Mouse (Mus musculus) forebrain, embryonic 12.5 days (tissue): Measurements from ENCODE around the gene Cdh3. TPM values are rescaled to one million over a fixed set of nuclear protein-coding genes. Genes with fewer than 3 reads are reported as not detected.
A peak's percentile ranks its signal among the peaks of the same experiment; 100 is the strongest.

Source experiments
- ATAC-seq: fragments of 200-750 bp; cut with Nextera tagmentation; 2 replicates; pipeline ENCODE4 v1.8.0; 2017; ENCODE audit warnings: moderate TSS enrichment; ENCODE audit not compliant: low FRiP score
- H3K27ac ChIP-seq: fragments of 300-500 bp; sonication (generic); 2 replicates; pipeline ENCODE4 v1.5.1; 2016; ENCODE audit warnings: mild to moderate bottlenecking
- H3K27me3 ChIP-seq: fragments of 300-500 bp; sonication (generic); 2 replicates; pipeline ENCODE4 v1.6.1; 2016; ENCODE audit warnings: mild to moderate bottlenecking
- H3K36me3 ChIP-seq: fragments of 300-500 bp; sonication (generic); replicated peaks from 2 replicates; pipeline ENCODE4 v1.6.1; 2016; ENCODE audit warnings: mild to moderate bottlenecking
- H3K4me1 ChIP-seq: fragments of 300-500 bp; sonication (generic); 2 replicates; pipeline ENCODE4 v1.6.1; 2016
- H3K4me2 ChIP-seq: fragments of 300-500 bp; sonication (generic); 2 replicates; pipeline ENCODE4 v1.6.1; 2016; ENCODE audit warnings: mild to moderate bottlenecking, moderate library complexity
- H3K4me3 ChIP-seq: fragments of 300-500 bp; sonication (generic); replicated peaks from 2 replicates; pipeline ENCODE4 v1.5.1; 2016; ENCODE audit warnings: mild to moderate bottlenecking
- H3K9ac ChIP-seq: fragments of 300-500 bp; sonication (generic); 2 replicates; pipeline ENCODE4 v1.6.1; 2016; ENCODE audit warnings: mild to moderate bottlenecking
- H3K9me3 ChIP-seq: fragments of 300-500 bp; sonication (generic); 2 replicates; pipeline ENCODE4 v1.6.1; 2016
- WGBS: fragments of 180-500 bp; shearing (Covaris S2); methylation state at CpG from one replicate; pipeline ENCODE4 v1.1.7; 2016; 5-methylcytosine and 5-hydroxymethylcytosine counted together
- polyA plus RNA-seq: library from polyadenylated mRNA; unstranded; fragments of >200 nt; fragmentation: Nextera tagmentation; extraction: Ambion mirVana; gene quantifications from 2 replicates; pipeline ENCODE4 v1.2.1, GENCODE M21; 2016

Cdh3 gene
- 2.5 and 3.5 TPM in 2 replicates for polyA plus RNA-seq

DNA sequence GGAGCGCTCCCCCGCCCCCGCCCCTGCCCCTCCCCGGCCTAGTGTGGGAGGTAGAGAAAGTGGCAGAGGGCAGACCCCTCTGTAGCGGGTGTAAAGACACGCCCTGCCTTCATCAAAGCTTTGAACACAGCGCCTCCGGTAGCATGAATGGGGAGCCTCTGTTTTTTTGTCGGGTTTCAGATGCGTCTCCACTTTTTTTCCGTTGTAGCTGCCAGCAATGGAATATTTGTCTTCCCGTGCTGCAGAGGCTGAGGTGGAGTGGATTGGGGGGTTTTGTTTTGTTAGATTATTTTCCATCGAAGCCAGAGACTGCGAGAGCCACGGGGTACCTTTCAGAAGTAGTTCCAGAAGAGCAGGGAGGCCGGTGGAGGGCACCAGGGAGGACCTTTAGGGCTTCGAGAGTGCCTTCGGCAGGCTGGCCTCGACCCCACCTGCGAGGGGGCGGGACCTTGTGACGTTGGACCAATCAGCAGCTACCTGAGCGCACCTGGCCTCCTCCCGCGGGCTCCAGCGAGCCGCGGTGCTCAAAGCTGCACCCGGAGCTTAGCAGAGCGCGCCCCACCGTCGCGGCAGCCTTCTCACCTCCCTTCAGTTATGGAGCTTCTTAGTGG, at the start of gene Cdh3:
Gene Cdh3 (plus strand): TSS at position 527 of the 611 bp plus-strand sequence.
- ATAC-seq, result no peak
- peaks cover 82% of the 10 kb centered on the region for H3K27me3 ChIP-seq
- H3K36me3 ChIP-seq, result no peaks in the 10 kb centered on the region
- under 1% methylated on average over 34 of the region's 34 CpGs for WGBS
- peak within 1 kb of the TSS; percentile 57 for H3K4me2 ChIP-seq
- peak within 1 kb of the TSS; percentile 34 for H3K4me3 ChIP-seq
- peak within 1 kb of the TSS; percentile 38; the same call in 1 of the 2 replicates for H3K9ac ChIP-seq
- no peaks in the 10 kb centered on the region for H3K9me3 ChIP-seq
- peaks cover 35% of the 10 kb centered on the region for H3K4me1 ChIP-seq
- no peak within 1 kb of the TSS for H3K27ac ChIP-seq

DNA sequence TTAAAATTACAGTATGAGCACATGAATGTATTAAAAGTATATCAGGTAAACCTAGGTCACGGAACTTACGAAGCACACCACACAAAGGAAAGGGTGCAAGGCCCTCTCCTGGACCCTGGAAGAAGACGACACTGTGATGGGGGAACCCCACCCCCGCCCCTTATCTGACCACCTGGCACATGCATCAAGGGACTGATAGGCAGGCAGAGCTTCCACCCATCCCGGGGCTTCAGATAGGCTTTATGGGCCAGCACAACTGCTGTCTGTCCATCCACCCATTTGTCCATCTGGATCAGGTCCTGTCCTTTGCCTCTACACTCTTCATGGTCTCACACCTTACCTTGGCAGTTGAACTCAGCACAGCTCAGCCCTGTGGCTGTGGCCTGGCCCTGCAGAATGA, 48.6 kb upstream of the Cdh3 start:
- H3K36me3 ChIP-seq, result no peaks in the 10 kb centered on the region
- H3K9me3 ChIP-seq, result no peaks in the 10 kb centered on the region
- H3K4me1 ChIP-seq, result no peaks in the 10 kb centered on the region
- H3K4me3 ChIP-seq, result no peak overlapping the region
- H3K27me3 ChIP-seq, result no peaks in the 10 kb centered on the region
- 83% methylated on average over 5 of the region's 5 CpGs for WGBS
- ATAC-seq, result no peak
- no peak overlapping the region for H3K4me2 ChIP-seq
- H3K9ac ChIP-seq, result no peak overlapping the region
- H3K27ac ChIP-seq, result no peak overlapping the region

DNA sequence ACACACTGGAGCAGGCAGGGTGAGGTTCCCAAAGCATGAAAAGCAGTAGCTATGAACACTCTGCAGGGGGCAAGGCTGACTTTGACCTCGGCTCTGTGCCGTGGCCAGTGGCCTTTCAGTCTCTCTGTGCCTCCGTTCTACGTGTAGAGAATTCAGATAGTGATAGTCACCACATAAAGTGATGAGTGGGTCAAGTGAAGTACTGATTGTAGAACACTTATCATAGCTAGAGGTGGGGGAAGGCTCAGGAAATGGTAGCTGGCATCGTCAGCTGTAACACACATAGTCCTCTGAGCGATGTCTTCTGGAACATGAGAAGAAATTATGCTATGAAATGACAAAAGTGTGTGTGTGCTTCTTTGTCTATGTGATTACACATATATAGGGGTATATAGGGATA, 46.9 kb upstream of the Cdh3 start:
- H3K9ac ChIP-seq, result no peak overlapping the region
- ATAC-seq, result no peak

DNA sequence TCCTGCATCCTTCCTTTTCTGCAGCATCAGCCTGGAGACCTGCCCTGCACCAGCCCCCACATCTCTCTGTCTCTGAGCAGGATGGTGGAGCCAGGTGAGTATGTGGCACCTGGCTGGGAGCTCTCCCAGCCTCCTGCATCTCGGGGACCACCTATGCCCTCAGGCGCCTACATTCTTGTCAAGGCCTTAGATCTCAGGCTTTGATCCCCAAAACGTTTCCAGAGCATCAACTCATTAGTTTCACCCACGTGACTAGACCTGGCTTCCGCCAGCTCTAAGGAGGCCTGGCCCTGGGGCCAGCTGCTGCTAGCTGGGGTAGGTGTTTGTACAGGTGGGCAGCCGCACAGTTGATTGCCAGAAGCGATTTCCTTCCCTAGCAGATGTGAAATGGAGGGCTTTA, 41.2 kb upstream of the Cdh3 start:
- H3K9me3 ChIP-seq, result no peaks in the 10 kb centered on the region
- no peak overlapping the region for H3K27ac ChIP-seq
- no peaks in the 10 kb centered on the region for H3K4me1 ChIP-seq
- H3K36me3 ChIP-seq, result no peaks in the 10 kb centered on the region
- ATAC-seq, result no peak
- H3K9ac ChIP-seq, result no peak overlapping the region
- WGBS, result 66% methylated on average over 7 of the region's 7 CpGs
- H3K27me3 ChIP-seq, result no peaks in the 10 kb centered on the region; the same call in 1 of the 2 replicates
- H3K4me2 ChIP-seq, result no peak overlapping the region
- no peak overlapping the region for H3K4me3 ChIP-seq

More for the DNA sequence above, 46.9 kb upstream of the Cdh3 start:
- 86% methylated on average over 6 of the region's 6 CpGs for WGBS
- no peak overlapping the region for H3K27ac ChIP-seq
- H3K36me3 ChIP-seq, result no peaks in the 10 kb centered on the region
- H3K27me3 ChIP-seq, result no peaks in the 10 kb centered on the region
- no peaks in the 10 kb centered on the region for H3K9me3 ChIP-seq
- no peaks in the 10 kb centered on the region for H3K4me1 ChIP-seq
- no peak overlapping the region for H3K4me3 ChIP-seq
- H3K4me2 ChIP-seq, result no peak overlapping the region

DNA sequence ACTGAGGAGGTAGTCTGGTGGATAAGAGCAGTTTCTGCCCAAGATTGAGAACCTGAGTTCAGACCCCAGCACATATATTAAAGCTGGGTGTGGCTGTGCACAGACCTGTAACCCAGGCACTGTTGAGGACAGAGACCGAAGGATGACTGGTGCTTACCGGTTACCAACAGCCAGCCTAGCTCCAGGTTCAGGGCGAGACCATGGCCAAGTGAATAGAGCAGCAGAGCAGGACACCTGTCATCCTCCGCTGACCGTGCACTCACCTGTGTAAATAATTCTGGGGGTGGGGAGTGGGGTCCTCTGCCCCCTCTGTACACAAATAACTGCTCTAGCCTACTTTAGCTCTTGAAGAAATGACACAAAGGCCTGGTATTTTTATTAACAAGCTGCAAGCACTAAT, 36.7 kb upstream of the Cdh3 start:
- H3K36me3 ChIP-seq, result no peaks in the 10 kb centered on the region
- no peaks in the 10 kb centered on the region; the same call in 1 of the 2 replicates for H3K9me3 ChIP-seq
- no peak overlapping the region for H3K27ac ChIP-seq
- no peak overlapping the region for H3K4me2 ChIP-seq
- 93% methylated on average over 5 of the region's 5 CpGs for WGBS
- no peaks in the 10 kb centered on the region; the same call in 1 of the 2 replicates for H3K27me3 ChIP-seq
- no peak overlapping the region for H3K4me3 ChIP-seq
- H3K9ac ChIP-seq, result no peak overlapping the region
- H3K4me1 ChIP-seq, result no peaks in the 10 kb centered on the region
- no peak for ATAC-seq

DNA sequence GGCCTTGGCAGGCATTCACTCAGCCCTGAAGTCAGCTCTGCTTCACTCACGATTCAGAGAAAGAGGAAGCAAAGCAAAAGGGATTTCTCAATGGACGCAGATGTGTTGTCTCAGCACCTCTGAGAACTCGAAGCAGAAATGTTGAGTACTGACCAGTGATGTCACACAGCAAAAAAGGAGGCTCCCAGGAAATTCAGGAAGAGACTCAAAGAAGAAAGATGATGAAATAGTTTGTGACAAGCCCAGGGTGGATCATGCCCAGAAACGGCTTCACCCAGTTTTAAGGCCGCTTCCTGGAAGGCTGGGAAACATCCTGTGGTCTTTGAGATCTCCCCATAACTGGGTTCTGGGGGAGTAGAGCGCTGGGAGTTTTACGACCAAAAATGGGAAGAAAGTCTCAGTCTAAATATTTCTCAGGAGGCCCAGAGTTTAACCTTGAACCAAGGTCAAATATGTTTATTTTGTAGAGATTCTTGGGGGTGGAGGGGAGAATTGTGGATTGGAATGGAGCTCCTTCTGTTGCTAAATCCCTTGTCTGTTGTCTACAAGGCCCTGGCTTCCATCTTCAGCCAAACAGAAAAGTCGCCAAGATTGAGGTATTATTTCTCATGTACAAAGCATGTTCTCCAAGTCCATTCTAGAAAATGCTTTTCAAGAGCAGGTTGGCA, 10.5 kb upstream of the Cdh3 start, which contains the start of gene 6030452D12Rik:
Gene 6030452D12Rik (plus strand): TSS at position 505 of the 668 bp plus-strand sequence.
- Histone ChIP-seq H3K27ac (no peak within 1 kb of the TSS), H3K4me3 (no peak within 1 kb of the TSS), H3K9ac (no peak within 1 kb of the TSS), H3K36me3 (no peaks in the 10 kb centered on the region), H3K4me1 (no peaks in the 10 kb centered on the region), H3K9me3 (no peaks in the 10 kb centered on the region), H3K27me3 (peaks cover 1% of the 10 kb centered on the region), H3K4me2 (no peak within 1 kb of the TSS)
- no peak for ATAC-seq
- 82% methylated on average over 8 of the region's 8 CpGs for WGBS

DNA sequence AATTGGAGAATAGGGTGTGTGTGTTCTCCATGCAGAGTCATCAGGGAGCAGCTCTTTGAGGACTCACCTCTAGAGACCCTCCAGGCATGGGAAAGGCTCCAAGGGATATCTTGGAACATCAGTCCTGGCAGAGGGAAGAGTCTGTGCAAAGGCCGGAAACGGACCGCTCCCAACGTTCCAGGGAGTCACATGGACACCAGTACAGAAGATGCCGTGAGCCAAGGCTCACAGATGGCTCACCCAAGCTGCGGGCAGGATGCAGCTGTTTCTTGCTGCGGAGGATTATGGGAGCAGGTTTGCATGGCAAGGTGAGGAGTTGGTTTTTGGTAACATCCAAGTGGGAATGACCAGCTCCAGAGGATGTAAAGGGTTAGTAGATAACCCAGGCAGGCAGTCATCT, 6.5 kb upstream of the Cdh3 start:
- H3K27ac ChIP-seq, result no peak overlapping the region
- H3K9me3 ChIP-seq, result no peaks in the 10 kb centered on the region
- no peak overlapping the region for H3K4me3 ChIP-seq
- H3K36me3 ChIP-seq, result no peaks in the 10 kb centered on the region
- 92% methylated on average over 7 of the region's 7 CpGs for WGBS
- no peak for ATAC-seq
- peaks cover 16% of the 10 kb centered on the region for H3K4me1 ChIP-seq
- no peak overlapping the region for H3K4me2 ChIP-seq
- H3K9ac ChIP-seq, result no peak overlapping the region
- peaks cover 39% of the 10 kb centered on the region for H3K27me3 ChIP-seq

DNA sequence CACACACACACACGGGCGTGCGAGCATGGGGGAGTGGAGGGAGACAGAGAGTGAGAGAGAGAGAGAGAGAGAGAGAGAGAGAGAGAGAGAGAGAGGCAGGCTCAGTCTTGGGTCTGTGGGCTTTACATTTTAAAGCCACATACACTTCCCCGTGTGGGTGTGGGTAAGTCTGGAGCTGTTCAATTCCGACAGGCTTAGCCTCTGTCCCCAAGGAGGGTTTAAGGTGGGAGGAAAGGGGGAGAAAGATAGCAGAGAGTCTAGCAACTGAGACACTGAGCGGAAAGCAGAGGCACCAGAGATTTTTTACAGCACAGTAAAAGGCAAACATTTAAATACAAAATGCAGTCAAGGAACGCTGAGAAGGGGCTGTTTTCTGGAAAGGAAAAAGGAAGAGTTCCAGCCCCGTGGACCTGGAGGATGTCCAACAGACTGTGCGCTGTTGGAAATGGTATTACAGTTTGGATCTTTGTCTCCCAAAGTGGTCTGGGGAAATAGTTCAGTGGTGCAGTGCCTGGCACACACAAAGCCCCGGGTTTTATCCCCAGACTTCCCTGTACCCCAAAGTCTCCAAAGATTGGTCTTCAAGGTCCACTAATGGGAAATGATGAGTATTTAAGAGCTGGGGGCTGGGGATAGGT, 5.2 kb upstream of the Cdh3 start:
- Histone ChIP-seq H3K9me3 (no peaks in the 10 kb centered on the region), H3K27me3 (peaks cover 51% of the 10 kb centered on the region), H3K9ac (no peak overlapping the region), H3K4me2 (no peak overlapping the region), H3K4me3 (no peak overlapping the region), H3K36me3 (no peaks in the 10 kb centered on the region), H3K4me1 (peaks cover 20% of the 10 kb centered on the region), H3K27ac (no peak overlapping the region)
- ATAC-seq, result no peak
- WGBS, result 74% methylated on average over 9 of the region's 10 CpGs

DNA sequence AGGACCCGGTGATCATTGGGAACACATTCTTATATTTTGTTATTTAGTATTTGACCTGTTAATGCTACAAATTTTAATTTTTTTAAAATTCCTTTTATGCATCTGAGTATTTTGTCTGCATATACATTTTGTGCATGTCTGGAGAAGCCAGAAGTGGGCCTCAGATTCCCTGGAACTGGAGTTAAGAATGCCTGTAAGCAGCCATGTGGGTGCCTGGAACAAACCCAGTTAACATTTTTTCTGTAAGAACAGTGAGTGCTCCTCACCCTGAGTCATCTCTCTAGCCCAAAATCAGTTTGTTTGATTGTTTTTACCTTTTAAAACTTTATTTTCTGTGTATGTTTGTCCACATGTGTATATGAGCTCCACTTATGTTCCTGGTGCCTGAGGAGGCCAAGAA, 4.6 kb upstream of the Cdh3 start:
- H3K36me3 ChIP-seq, result no peaks in the 10 kb centered on the region
- no peak overlapping the region for H3K27ac ChIP-seq
- H3K4me3 ChIP-seq, result no peak overlapping the region
- H3K9me3 ChIP-seq, result no peaks in the 10 kb centered on the region
- no peak overlapping the region for H3K9ac ChIP-seq
- H3K4me2 ChIP-seq, result no peak overlapping the region
- peaks cover 26% of the 10 kb centered on the region for H3K4me1 ChIP-seq
- no peak for ATAC-seq
- H3K27me3 ChIP-seq, result peaks cover 57% of the 10 kb centered on the region
- WGBS, result 95% methylated on average over 1 of the region's 1 CpGs

DNA sequence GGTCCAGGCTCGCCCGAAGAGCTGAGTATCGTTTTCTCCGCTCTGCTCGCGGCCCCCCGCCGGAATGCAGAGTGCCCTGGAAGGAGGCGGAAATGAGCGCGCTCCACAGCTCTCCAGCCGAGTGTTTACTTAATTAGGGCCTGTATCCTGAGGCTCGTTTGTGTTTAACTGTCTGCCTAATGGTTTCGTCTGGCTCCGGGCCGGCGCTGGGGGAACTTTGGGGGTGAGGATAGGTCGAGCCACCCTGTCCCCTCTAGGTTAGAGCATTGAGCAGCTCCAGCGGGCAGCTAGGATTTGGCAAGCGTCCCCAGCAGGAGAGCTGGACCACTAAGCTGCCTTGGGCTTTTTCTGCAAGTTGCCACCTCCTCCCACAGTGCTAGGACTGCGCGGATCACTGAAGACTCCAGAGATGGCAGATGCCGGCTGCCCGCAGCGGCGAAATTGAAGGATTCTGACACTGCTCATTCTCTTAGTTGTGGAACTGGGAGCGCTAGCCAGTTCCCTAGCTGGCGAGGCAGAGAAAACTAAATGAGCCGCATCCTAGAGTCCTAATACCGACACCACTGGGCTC, 2.8 kb upstream of the Cdh3 start:
- H3K9ac ChIP-seq, result 0 out of 2 replicates have a peak overlapping the region, but pooled peaks have one; percentile 12
- peaks cover 75% of the 10 kb centered on the region for H3K27me3 ChIP-seq
- no peak overlapping the region for H3K27ac ChIP-seq
- under 1% methylated on average over 30 of the region's 30 CpGs for WGBS
- H3K4me3 ChIP-seq, result peak overlapping the region; percentile 36
- H3K9me3 ChIP-seq, result no peaks in the 10 kb centered on the region
- ATAC-seq, result peak; percentile 66
- peaks cover 35% of the 10 kb centered on the region for H3K4me1 ChIP-seq
- peak overlapping the region; percentile 64 for H3K4me2 ChIP-seq
- no peaks in the 10 kb centered on the region for H3K36me3 ChIP-seq

DNA sequence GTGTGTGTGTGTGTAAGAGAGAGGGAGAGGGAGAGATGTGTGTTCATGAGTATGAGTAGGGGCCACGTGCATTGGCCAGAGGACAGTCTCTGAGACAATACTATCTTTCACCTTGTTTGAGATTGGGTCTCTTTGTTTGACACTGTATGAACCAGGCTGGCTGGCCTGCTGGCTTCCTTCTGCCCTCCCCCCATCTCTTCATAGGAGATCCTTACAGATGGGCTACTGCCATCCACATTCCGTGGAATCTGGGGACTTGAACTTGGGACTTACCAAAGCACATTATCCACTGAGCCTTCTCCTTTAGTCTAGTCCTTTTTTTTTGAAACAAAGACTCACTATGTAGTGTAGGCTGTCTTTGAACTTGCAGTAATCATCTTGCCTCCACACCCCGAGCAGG, 2.2 kb upstream of the Cdh3 start:
- Histone ChIP-seq H3K4me3 (peak overlapping the region; percentile 36), H3K36me3 (no peaks in the 10 kb centered on the region), H3K27ac (no peak overlapping the region), H3K9me3 (no peaks in the 10 kb centered on the region), H3K4me1 (peaks cover 35% of the 10 kb centered on the region), H3K27me3 (peaks cover 81% of the 10 kb centered on the region), H3K4me2 (peak overlapping the region; percentile 64), H3K9ac (no peak overlapping the region)
- WGBS, result 13% methylated on average over 3 of the region's 3 CpGs
- peak; percentile 42; the same call in 1 of the 2 replicates for ATAC-seq

DNA sequence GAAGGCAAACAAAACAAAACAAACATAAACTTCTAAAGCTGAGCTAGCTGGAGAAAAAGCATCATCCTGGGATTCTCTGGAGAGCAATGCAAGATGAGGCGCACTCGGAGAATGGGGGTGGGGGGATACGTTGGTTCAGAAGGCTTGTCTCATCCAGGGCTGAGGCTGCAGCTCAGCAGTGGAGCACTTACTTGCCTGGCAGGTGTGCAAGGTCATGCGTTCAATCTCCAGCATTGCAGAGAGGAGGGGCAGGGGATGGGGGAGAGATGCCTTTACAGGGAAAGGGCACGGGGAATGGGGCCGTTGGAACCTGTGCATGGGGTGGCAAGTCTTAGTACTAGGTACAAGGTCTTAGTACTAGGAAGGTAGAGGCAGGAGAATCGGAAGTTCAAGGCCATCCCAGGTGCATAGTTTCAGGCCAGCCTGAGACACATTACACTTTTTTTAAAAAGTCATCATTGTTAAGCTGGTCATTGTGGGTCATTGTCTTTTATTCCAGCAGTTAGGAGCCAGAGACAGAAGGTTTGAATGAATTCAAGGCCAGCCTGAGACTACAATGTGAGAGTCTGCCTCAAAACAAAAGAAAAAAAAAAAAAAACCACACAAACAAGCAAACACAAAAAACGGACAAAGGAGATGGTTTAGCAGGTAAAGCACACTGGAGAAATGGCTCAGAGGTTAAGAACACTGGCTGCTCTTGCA, 1.5 kb upstream of the Cdh3 start:
- Histone ChIP-seq H3K9ac (no peak overlapping the region), H3K4me3 (no peak overlapping the region), H3K27ac (no peak overlapping the region), H3K4me1 (peaks cover 35% of the 10 kb centered on the region), H3K9me3 (no peaks in the 10 kb centered on the region), H3K27me3 (peaks cover 87% of the 10 kb centered on the region), H3K4me2 (no peak overlapping the region), H3K36me3 (no peaks in the 10 kb centered on the region)
- 42% methylated on average over 8 of the region's 8 CpGs for WGBS
- ATAC-seq, result no peak
